Mouse (Mus musculus) lung, postnatal 0 days (tissue): ENCODE data around the gene Trim6.
A peak's percentile ranks its signal among the peaks of the same experiment; 100 is the strongest.

Experiments
- CTCF ChIP-seq: IDR thresholded peaks from 2 replicates; pipeline ENCODE4 v1.5.1; 2016; ENCODE audit warnings: antibody characterized with exemption, mild to moderate bottlenecking
- EP300 ChIP-seq: IDR thresholded peaks from 2 replicates; pipeline ENCODE4 v1.6.1; 2016; ENCODE audit warnings: antibody characterized with exemption, mild to moderate bottlenecking, control low read depth

DNA sequence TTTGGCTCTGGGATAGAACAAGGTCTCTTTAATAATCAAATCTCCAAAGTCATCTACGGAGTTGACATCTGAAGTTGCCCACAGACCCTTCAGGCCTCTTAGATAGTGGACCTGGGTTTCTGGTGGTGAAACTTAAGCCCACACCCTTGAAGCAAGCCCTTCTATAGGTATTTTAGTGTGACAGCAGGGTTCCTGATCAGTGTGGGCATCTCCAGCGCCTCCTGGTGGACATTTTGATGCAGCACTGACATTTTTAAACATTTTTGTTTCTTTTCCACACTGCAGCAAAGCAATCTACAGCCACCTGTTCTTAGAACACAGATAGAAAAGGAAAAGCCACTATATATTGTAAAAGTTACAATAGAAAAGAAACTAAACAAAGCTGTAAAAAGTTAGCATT lies 12.6 kb downstream of the Trim6 start:
- TF ChIP-seq CTCF (peak; percentile 80), EP300 (no peak)
